Mouse (Mus musculus) heart, embryonic 10.5 days (tissue): ENCODE measurements at regions not wholly inside any gene's neighbourhood (a gene's known extent, or its start where the extent isn't known, plus 50 kb on each side); places are given as distances from the start of the nearest gene placed in this dataset.

Source experiments
- DNase-seq: peaks from one replicate; pipeline ENCODE4 v3.0.0-alpha.2; 2017; ENCODE audit warnings: low spot score
- H3K27ac ChIP-seq: fragments of 300-500 bp; sonication (generic); 2 replicates; pipeline ENCODE4 v1.5.1; 2016; ENCODE audit warnings: mild to moderate bottlenecking
- H3K27me3 ChIP-seq: fragments of 300-500 bp; sonication (generic); 2 replicates; pipeline ENCODE4 v1.6.1; 2016; ENCODE audit warnings: mild to moderate bottlenecking; ENCODE audit not compliant: poor library complexity, insufficient read depth, severe bottlenecking
- H3K36me3 ChIP-seq: fragments of 300-500 bp; sonication (generic); 2 replicates; pipeline ENCODE4 v1.6.1; 2016; ENCODE audit warnings: mild to moderate bottlenecking, moderate library complexity
- H3K4me1 ChIP-seq: fragments of 300-500 bp; sonication (generic); 2 replicates; pipeline ENCODE4 v1.6.1; 2016; ENCODE audit warnings: mild to moderate bottlenecking
- H3K4me3 ChIP-seq: fragments of 300-500 bp; sonication (generic); 2 replicates; pipeline ENCODE4 v1.5.1; 2016; ENCODE audit warnings: mild to moderate bottlenecking, moderate library complexity
- H3K9me3 ChIP-seq: fragments of 300-500 bp; sonication (generic); 2 replicates; pipeline ENCODE4 v1.6.1; 2016; ENCODE audit warnings: mild to moderate bottlenecking, moderate library complexity
- WGBS: fragments of 180-500 bp; shearing (Covaris S2); methylation state at CpG from one replicate; pipeline ENCODE4 v1.1.7; 2016; 5-methylcytosine and 5-hydroxymethylcytosine counted together

DNA sequence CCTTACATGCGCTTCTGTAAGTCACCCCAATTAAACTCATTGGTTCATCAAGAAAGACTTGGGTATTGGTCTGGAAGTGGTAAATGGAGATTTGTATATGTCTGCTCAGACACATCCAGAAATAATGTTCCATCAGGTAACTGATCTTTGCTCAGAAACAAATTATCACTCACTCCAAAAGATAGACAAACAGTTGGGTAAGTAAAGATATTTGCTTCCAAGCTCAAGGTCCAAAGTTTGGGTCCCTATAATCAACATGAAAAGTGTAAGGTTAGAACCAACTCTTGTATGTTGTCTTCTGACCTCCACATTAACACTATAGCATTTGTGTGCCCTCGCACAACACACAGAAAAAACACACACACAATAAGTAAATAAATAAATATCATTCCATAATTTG is 232.0 kb downstream of the Rnf144a start:
- WGBS = 87% methylated on average over 2 of the region's 2 CpGs
- no peak for DNase-seq
- H3K4me3 ChIP-seq = no peak overlapping the region

DNA sequence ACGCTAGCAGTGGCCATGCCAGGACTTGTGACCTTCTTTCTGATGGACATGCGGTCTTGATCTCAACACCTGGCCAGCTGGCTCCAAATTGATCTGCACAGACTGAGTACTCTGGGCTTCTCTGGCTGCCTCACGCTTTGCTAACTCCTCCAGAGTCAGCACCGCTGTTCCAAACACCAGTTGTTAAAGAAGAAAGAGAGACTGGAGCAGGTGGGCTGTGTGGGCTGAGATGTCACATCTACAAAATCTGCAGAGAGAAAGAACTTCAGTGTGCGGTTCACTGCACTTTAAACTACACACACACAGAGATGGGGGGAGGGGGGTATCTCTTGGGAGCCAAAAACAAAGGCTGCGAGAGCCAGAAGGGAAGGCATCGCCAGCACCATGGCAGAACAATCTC is 234.2 kb downstream of the Rnf144a start:
- no peaks in the 10 kb centered on the region for H3K4me1 ChIP-seq
- 0 out of 2 replicates have a peak, but pooled peaks cover 5% of the 10 kb centered on the region for H3K27me3 ChIP-seq
- H3K4me3 ChIP-seq = no peak overlapping the region
- DNase-seq = no peak
- WGBS = 77% methylated on average over 7 of the region's 7 CpGs
- H3K36me3 ChIP-seq = no peaks in the 10 kb centered on the region
- H3K27ac ChIP-seq = no peak overlapping the region
- no peaks in the 10 kb centered on the region for H3K9me3 ChIP-seq

More for the DNA sequence above, 232.0 kb downstream of the Rnf144a start:
- Histone ChIP-seq H3K4me1 (no peaks in the 10 kb centered on the region), H3K27ac (no peak overlapping the region), H3K27me3 (0 out of 2 replicates have a peak, but pooled peaks cover 5% of the 10 kb centered on the region), H3K9me3 (no peaks in the 10 kb centered on the region), H3K36me3 (no peaks in the 10 kb centered on the region)

DNA sequence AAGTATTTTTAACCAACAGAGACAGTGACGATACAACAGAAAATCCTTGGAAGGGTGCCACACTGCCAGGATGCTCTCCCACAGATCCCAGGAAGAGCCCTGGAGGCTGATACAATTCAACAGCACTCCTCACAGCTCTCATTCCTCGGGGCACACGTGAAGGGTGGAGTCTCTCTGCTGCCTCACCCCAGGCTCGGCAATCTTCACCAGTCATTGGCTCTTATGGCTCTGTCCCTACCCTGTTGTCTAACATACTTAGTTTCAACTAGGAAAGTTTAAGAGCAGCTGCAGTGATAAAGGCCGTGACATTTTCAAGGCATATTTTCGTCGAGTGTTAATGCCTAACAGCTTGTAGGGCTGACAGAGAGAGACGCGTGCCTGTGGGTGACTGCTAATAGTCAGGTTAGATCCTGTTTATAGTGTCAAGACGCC is 238.8 kb downstream of the Rnf144a start:
- 37% methylated on average over 10 of the region's 10 CpGs for WGBS
- Histone ChIP-seq H3K36me3 (no peaks in the 10 kb centered on the region), H3K4me1 (no peaks in the 10 kb centered on the region), H3K27me3 (0 out of 2 replicates have a peak, but pooled peaks cover 11% of the 10 kb centered on the region), H3K4me3 (no peak overlapping the region), H3K9me3 (no peaks in the 10 kb centered on the region), H3K27ac (no peak overlapping the region)
- peak; percentile 76 for DNase-seq

DNA sequence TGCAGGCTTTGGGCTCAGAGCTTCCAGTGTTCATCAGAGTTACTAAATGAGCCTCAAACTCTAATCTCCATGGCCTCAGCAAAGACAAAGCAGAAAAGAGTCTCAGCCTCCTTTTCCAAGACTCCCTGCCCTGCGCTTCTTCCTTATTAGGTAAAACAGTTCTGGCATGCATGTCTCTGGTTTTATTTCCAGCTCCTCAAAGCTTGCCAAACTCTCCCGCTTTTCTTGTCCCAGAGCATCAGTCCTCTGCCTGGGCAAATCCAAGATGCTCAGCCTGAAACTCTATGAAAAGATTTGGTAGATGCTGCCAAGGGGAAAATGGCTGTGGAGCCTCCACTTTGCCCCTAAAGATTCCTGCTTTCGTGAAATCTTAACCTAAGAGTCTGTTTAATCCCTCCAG is 251.6 kb downstream of the Rnf144a start:
- no peak for DNase-seq
- H3K27ac ChIP-seq = no peak overlapping the region
- WGBS = 70% methylated on average over 3 of the region's 3 CpGs

DNA sequence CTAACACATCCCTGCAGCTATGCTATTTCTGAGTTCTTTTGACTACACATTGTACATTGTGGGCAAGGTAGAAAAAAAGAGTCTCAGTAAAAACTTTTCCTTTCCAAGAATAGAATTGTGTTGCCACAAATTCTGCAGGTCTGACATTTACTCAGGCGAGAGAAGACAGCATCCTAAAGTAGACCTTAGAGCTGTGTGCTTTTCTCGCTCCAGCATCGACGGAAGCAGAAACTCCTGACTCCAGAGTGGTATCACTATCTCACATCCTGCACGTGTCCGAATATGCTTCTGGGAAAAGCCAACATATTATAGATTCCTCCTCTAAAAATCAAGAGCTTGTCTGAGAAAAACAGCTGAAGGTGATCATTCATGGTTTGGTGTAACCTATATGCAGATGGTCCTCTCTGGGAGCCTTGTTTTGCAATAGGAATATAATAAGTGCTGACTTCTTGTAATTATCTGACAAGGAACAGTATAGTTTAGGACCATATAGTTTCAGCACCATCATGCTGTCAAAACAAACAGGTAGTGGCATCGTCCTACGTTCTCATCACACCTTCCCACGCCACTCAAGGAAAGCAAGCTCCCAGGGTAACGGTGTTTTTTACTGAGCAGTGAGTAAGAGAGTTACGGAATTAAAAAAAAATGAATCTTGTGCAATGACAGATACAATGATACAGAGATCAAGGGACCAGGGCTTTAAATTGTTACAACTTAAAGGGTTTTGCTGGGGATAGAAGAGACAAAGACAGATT is 254.0 kb downstream of the Rnf144a start:
- Histone ChIP-seq H3K27ac (no peak overlapping the region), H3K9me3 (no peaks in the 10 kb centered on the region), H3K4me3 (no peak overlapping the region), H3K4me1 (no peaks in the 10 kb centered on the region), H3K36me3 (no peaks in the 10 kb centered on the region), H3K27me3 (no peaks in the 10 kb centered on the region)
- DNase-seq = no peak
- whole genome bisulfite sequencing = 85% methylated on average over 11 of the region's 11 CpGs

More for the DNA sequence above, 251.6 kb downstream of the Rnf144a start:
- no peak overlapping the region for H3K4me3 ChIP-seq
- H3K9me3 ChIP-seq = no peaks in the 10 kb centered on the region
- H3K27me3 ChIP-seq = no peaks in the 10 kb centered on the region
- H3K36me3 ChIP-seq = no peaks in the 10 kb centered on the region
- no peaks in the 10 kb centered on the region for H3K4me1 ChIP-seq

DNA sequence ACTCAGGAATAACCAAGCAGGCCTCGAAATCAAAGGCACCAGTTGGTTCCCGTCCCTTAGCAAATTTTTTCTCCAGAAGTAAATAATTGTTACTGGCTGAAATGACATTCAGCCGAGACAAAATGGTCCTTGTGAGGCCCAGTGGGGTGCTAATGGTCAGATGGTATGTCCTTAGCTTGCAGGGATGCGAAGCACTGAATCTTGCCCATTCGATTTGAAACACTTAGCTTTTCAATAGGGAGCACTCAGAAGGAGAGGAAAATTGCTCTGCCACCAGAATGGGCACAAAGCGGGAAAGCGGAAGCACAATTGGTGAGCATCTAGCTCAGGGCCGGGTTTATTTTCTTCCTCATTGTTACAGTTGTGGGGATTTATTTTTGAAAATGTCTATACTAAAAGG is 262.1 kb downstream of the Rnf144a start:
- DNase-seq = no peak
- H3K27me3 ChIP-seq = no peaks in the 10 kb centered on the region
- no peak overlapping the region for H3K4me3 ChIP-seq
- WGBS = 74% methylated on average over 8 of the region's 8 CpGs
- no peak overlapping the region for H3K27ac ChIP-seq
- H3K9me3 ChIP-seq = no peaks in the 10 kb centered on the region
- no peaks in the 10 kb centered on the region for H3K36me3 ChIP-seq
- no peaks in the 10 kb centered on the region for H3K4me1 ChIP-seq

DNA sequence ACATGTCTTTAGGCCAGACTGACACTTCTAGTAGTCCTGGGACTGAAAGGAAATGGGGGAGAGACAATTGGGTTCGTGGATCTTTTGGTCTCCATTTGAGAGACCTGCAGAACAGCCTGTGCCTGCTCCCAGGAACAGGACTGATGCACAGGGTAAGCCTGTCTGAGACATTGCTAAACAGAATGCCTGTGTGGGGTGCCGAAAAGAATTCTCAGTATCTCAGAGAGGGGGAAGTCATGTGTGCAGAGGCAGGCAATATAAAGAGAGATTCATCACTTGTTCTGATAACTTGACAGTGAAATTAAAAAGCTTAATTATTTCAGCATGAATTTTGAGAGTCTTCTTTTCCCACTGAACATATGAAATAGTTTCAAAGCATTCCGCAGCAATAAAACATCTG is 268.7 kb downstream of the Rnf144a start:
- no peak overlapping the region for H3K4me3 ChIP-seq
- no peaks in the 10 kb centered on the region for H3K27me3 ChIP-seq
- no peak for DNase-seq
- no peak overlapping the region for H3K27ac ChIP-seq
- WGBS = 67% methylated on average over 3 of the region's 3 CpGs
- H3K36me3 ChIP-seq = no peaks in the 10 kb centered on the region
- no peaks in the 10 kb centered on the region for H3K4me1 ChIP-seq
- no peaks in the 10 kb centered on the region for H3K9me3 ChIP-seq

DNA sequence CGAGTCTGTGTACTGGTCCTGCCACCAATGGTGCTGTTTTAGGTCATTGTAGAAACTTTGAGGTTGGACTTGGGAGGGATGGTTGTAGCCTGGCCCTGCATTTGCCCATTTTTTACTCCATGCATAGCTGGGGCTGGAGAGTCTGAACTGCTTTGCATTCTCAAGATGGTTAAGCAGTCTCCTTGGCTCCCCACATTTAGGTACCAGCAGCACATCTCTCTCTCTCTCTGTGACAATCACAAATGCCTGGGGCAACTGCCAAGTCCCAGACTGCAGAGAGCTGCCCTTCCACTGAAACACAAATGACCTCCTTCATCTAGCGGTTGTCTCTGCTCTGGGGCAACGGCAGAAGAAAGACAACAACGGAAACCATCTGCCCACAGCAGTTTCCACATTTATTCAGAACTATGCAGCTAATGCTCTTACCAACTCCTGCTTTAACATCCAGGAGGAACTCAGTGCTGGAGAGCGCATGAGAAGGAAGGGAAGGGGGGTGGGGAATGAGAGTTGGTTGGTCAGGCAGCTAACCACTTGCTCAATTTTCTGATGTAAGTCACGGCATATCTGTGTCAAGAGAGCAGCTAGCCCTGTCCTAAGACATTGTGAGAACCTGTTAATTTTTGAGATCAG is 269.9 kb downstream of the Rnf144a start:
- no peaks in the 10 kb centered on the region for H3K9me3 ChIP-seq
- H3K4me3 ChIP-seq = no peak overlapping the region
- H3K36me3 ChIP-seq = no peaks in the 10 kb centered on the region
- WGBS = 70% methylated on average over 6 of the region's 6 CpGs
- no peaks in the 10 kb centered on the region for H3K4me1 ChIP-seq
- H3K27me3 ChIP-seq = no peaks in the 10 kb centered on the region
- DNase-seq = peak; percentile 36
- no peak overlapping the region for H3K27ac ChIP-seq

DNA sequence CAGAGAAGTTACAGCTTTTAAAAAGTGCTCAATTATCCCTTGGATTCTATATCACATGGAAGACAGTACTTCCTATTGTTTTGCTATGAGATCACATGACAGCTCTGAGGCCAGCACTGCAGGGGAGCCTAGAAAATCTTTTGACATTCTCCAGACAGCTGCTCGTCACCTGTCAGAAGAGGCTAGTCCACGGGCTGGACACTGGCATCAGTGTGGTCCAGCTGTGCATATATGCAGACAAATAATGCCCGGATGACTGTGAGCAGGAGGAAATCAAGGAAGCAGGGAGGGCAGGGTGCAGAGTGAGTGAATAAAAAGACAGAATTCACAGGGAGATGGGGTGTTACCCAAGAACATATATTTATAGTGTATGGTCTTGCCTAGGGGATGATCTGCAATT is 270.4 kb downstream of the Rnf144a start:
- Histone ChIP-seq H3K9me3 (no peaks in the 10 kb centered on the region), H3K27ac (no peak overlapping the region), H3K4me1 (no peaks in the 10 kb centered on the region), H3K27me3 (no peaks in the 10 kb centered on the region), H3K36me3 (no peaks in the 10 kb centered on the region), H3K4me3 (no peak overlapping the region)
- peak; percentile 69 for DNase-seq
- 46% methylated on average over 3 of the region's 3 CpGs for WGBS

DNA sequence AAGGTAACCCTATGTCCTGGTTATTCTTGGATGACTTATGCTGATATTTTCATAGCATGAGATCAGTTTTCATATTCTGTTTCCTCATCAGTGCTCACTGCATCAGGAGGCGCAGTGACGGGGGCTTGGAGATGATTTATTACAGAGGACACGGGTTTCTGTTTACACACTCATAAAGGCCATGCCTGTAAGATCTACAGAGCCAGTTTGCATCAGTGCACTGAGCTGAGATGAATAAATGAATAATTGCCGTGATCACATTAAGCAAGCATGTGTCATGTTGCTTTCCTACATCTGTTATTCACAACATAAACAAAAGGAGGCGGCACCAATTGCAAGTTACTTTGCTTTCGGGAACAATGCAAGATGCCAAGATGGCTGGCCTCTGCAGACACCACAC is 271.6 kb downstream of the Rnf144a start:
- no peaks in the 10 kb centered on the region for H3K9me3 ChIP-seq
- WGBS = 81% methylated on average over 6 of the region's 6 CpGs

DNA sequence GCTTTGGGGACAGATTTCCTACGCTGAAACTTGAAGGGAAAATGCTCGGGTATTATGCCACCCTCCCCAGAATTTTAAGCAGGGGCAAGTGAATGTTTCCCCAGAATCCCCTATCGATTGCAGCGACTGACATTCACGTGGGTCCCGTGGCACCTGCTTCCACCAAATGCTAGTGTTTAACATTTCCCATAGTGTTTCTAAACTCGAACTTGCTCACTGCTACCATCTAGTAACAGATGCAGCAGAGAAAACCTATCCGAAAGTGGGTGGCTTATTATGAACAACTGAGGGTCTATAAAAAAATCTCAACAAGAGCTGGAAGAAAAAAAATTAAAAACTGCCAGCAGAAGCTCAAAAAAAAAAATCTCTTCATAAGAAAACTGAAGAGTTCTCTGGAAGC is 284.2 kb downstream of the Rnf144a start:
- Histone ChIP-seq H3K27ac (no peak overlapping the region), H3K27me3 (no peaks in the 10 kb centered on the region), H3K9me3 (no peaks in the 10 kb centered on the region), H3K36me3 (no peaks in the 10 kb centered on the region), H3K4me1 (no peaks in the 10 kb centered on the region), H3K4me3 (no peak overlapping the region)
- DNase-seq = no peak
- 82% methylated on average over 8 of the region's 8 CpGs for WGBS

More for the DNA sequence above, 271.6 kb downstream of the Rnf144a start:
- no peak overlapping the region for H3K4me3 ChIP-seq
- no peaks in the 10 kb centered on the region for H3K36me3 ChIP-seq
- H3K27me3 ChIP-seq = no peaks in the 10 kb centered on the region
- no peaks in the 10 kb centered on the region for H3K4me1 ChIP-seq
- DNase-seq = peak; percentile 0
- H3K27ac ChIP-seq = no peak overlapping the region

DNA sequence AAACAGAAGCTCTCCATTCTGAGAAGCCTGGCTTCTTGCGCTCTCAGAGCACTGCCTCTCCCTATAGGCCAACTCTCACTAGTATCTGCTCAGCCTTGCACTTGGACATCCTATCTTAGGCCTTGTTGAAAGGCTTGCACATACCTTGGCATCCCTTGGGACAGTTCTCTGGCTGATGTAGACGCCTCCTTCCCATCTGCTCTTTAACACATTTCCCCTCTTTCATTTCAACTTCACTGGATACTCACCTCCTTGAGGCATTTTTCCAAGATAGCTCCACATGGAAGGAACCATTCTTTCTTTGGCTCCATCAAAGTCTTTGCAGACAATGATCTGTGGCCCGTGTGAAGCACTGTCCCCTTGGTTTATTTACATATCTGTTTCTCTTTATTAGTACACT is 285.0 kb downstream of the Rnf144a start:
- 73% methylated on average over 3 of the region's 3 CpGs for WGBS
- DNase-seq = peak; percentile 42
- H3K27me3 ChIP-seq = no peaks in the 10 kb centered on the region
- no peak overlapping the region for H3K27ac ChIP-seq
- no peaks in the 10 kb centered on the region for H3K36me3 ChIP-seq
- no peak overlapping the region for H3K4me3 ChIP-seq
- H3K4me1 ChIP-seq = no peaks in the 10 kb centered on the region
- H3K9me3 ChIP-seq = no peaks in the 10 kb centered on the region

DNA sequence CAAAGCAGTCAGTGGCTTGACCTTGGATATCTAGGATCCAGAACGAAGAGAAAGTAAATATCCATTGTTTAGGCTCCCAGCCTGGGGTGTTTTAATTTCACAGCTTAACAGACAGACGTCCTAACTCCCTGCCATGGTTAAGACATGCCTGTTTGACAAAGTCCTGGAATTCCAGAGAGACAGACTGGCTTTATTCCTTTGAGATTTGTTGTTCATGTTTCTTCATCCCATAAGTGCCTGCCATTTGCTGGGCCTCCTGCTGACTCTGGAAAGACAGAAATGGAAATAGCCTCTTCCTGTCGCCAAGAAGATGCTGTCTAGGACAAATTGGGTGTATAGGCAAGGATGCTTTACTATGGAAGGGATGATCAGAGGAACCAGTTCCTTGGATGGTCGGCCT is 285.5 kb downstream of the Rnf144a start:
- WGBS = 56% methylated on average over 4 of the region's 4 CpGs
- H3K4me1 ChIP-seq = no peaks in the 10 kb centered on the region
- H3K36me3 ChIP-seq = no peaks in the 10 kb centered on the region
- no peaks in the 10 kb centered on the region for H3K9me3 ChIP-seq
- no peak overlapping the region for H3K4me3 ChIP-seq
- peak; percentile 33 for DNase-seq
- no peak overlapping the region for H3K27ac ChIP-seq
- H3K27me3 ChIP-seq = no peaks in the 10 kb centered on the region
